Mouse (Mus musculus) ES-Bruce4 (cell line): ENCODE data around the gene Stmnd1.

Source experiments
- CTCF ChIP-seq: IDR thresholded peaks from one replicate; pipeline ENCODE4 v1.8.1; 2011; ENCODE audit warnings: low read depth, low read length
- EP300 ChIP-seq: IDR thresholded peaks from 2 replicates; pipeline ENCODE4 v1.6.1; 2011; ENCODE audit warnings: low read depth, low read length; ENCODE audit not compliant: insufficient read depth
- POLR2A ChIP-seq: IDR thresholded peaks from one replicate; pipeline ENCODE4 v1.8.1; 2011; ENCODE audit warnings: low read length; ENCODE audit not compliant: insufficient read depth

DNA sequence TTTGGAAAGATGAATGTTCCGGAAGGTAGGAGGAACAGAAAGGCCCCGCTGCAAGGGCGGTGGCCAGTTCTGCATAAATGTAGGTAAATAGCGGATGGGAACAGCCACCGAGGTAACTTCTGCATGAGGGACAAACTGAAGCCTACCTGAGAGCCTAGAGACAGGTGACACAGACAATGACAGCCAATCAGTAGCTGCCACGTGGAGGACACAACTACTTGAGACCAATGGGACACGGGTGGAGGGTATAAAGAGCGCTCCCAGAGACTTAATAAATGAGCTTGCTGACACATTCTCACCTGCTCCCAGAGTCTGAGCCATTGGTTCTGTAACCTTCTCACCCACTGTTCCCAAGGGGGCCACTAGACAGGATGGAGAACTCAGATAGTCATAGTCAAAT lies 67.1 kb downstream of the Stmnd1 start:
- TF ChIP-seq CTCF, result no peak
- no peak for TF ChIP-seq POLR2A
- no peak for TF ChIP-seq EP300
